Mouse (Mus musculus): ENCODE results near the gene Grk1. TPM values are rescaled to one million over a fixed set of nuclear protein-coding genes. Genes with fewer than 3 reads are reported as not detected.

The Grk1 gene
- polyA plus RNA-seq, 1 experiment: not detected

GRCm38 (mm10) chr8:13381630-13382029, 23.3 kb upstream of the Grk1 start:
- H3K27me3 ChIP-seq (ENCODE audit: control insufficient read depth, insufficient read depth, insufficient read length): no peaks in the 10 kb centered on the region

GRCm38 (mm10) chr8:13382536-13382935, 22.3 kb upstream of the Grk1 start:
- H3K79me3 ChIP-seq (ENCODE audit: low read depth): peaks cover 1% of the 10 kb centered on the region
- no peak overlapping the region for H3ac ChIP-seq (ENCODE audit: control insufficient read depth, insufficient read length, low read depth)
- no peak overlapping the region for H3K4me3 ChIP-seq (ENCODE audit: insufficient read depth, poor library complexity, severe bottlenecking)
- H3K27me3 ChIP-seq (ENCODE audit: control insufficient read depth, insufficient read depth, insufficient read length): no peaks in the 10 kb centered on the region
- peaks cover 34% of the 10 kb centered on the region for H3K36me3 ChIP-seq (ENCODE audit: control insufficient read depth, insufficient read depth)
- H3K79me2 ChIP-seq (ENCODE audit: control insufficient read depth, insufficient read depth): no peaks in the 10 kb centered on the region
- TF ChIP-seq CTCF (IDR thresholded peaks at IDR 0.05; ENCODE audit: control insufficient read depth, insufficient read depth, insufficient read length) (no peak), CEBPB (IDR thresholded peaks at IDR 0.05; ENCODE audit: low read depth) (peak; percentile 61), MYOD1 (IDR thresholded peaks at IDR 0.05; ENCODE audit: control insufficient read depth, insufficient read length, low read depth) (peak; percentile 22)

More at GRCm38 (mm10) chr8:13381630-13382029, 23.3 kb upstream of the Grk1 start:
- H3K79me2 ChIP-seq (ENCODE audit: control insufficient read depth, insufficient read depth): no peaks in the 10 kb centered on the region
- H3K79me3 ChIP-seq (ENCODE audit: low read depth): peaks cover 1% of the 10 kb centered on the region
- no peak overlapping the region for H3K4me3 ChIP-seq (ENCODE audit: insufficient read depth, poor library complexity, severe bottlenecking)
- H3ac ChIP-seq (ENCODE audit: control insufficient read depth, insufficient read length, low read depth): no peak overlapping the region
- TF ChIP-seq MYOG (IDR thresholded peaks at IDR 0.05; ENCODE audit: control insufficient read depth, extremely low read depth, insufficient read length) (no peak), FOSL1 (IDR thresholded peaks at IDR 0.05; ENCODE audit: insufficient read depth, low read length, poor library complexity, severe bottlenecking) (no peak), USF1 (IDR thresholded peaks at IDR 0.05; ENCODE audit: low read depth) (no peak), MYOD1 (IDR thresholded peaks at IDR 0.05; ENCODE audit: control insufficient read depth, insufficient read length, low read depth) (no peak), MAX (IDR thresholded peaks at IDR 0.05) (no peak), CEBPB (IDR thresholded peaks at IDR 0.05; ENCODE audit: low read depth) (no peak), CTCF (IDR thresholded peaks at IDR 0.05; ENCODE audit: control insufficient read depth, insufficient read depth, insufficient read length) (no peak)
- H3K36me3 ChIP-seq (ENCODE audit: control insufficient read depth, insufficient read depth): peaks cover 43% of the 10 kb centered on the region

DNA sequence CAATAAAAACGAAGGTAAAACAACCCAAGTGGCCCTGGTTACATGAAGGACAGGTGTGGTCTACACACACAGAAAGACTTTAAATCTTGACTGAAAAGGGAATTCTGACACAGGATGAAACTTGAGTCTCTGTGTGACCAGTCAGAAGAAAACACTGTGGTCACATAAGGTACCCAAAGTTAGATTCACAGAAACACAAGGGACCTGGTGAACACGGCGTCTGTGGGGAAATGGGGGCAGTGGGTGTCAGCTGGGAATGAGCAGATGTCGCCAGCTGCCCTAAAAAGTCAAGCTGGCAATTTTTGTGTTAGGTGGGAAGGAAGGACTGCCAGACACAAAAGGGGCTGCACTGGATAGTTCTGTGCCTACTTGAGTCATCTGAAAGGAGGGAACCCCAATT, 21.9 kb upstream of the Grk1 start:
- Histone ChIP-seq H3ac (ENCODE audit: control insufficient read depth, insufficient read length, low read depth) (no peak overlapping the region), H3K27me3 (ENCODE audit: control insufficient read depth, insufficient read depth, insufficient read length) (no peaks in the 10 kb centered on the region), H3K4me3 (ENCODE audit: insufficient read depth, poor library complexity, severe bottlenecking) (no peak overlapping the region), H3K36me3 (ENCODE audit: control insufficient read depth, insufficient read depth) (peaks cover 31% of the 10 kb centered on the region), H3K79me3 (ENCODE audit: low read depth) (peaks cover 1% of the 10 kb centered on the region), H3K79me2 (ENCODE audit: control insufficient read depth, insufficient read depth) (no peaks in the 10 kb centered on the region)
- TF ChIP-seq CEBPB (IDR thresholded peaks at IDR 0.05; ENCODE audit: low read depth): no peak
- no peak for TF ChIP-seq MYOG (IDR thresholded peaks at IDR 0.05; ENCODE audit: control insufficient read depth, extremely low read depth, insufficient read length)
- no peak for TF ChIP-seq FOSL1 (IDR thresholded peaks at IDR 0.05; ENCODE audit: insufficient read depth, low read length, poor library complexity, severe bottlenecking)
- no peak for TF ChIP-seq MYOD1 (IDR thresholded peaks at IDR 0.05; ENCODE audit: control insufficient read depth, insufficient read length, low read depth)
- TF ChIP-seq USF1 (IDR thresholded peaks at IDR 0.05; ENCODE audit: low read depth): no peak
- TF ChIP-seq CTCF (IDR thresholded peaks at IDR 0.05; ENCODE audit: control insufficient read depth, insufficient read depth, insufficient read length): no peak
- TF ChIP-seq MAX (IDR thresholded peaks at IDR 0.05): no peak

GRCm38 (mm10) chr8:13386366-13386765, 18.5 kb upstream of the Grk1 start:
- H3K79me3 ChIP-seq (ENCODE audit: low read depth): no peaks in the 10 kb centered on the region
- TF ChIP-seq MAX (IDR thresholded peaks at IDR 0.05) (no peak), USF1 (IDR thresholded peaks at IDR 0.05; ENCODE audit: low read depth) (no peak), CEBPB (IDR thresholded peaks at IDR 0.05; ENCODE audit: low read depth) (no peak), CTCF (IDR thresholded peaks at IDR 0.05; ENCODE audit: control insufficient read depth, insufficient read depth, insufficient read length) (no peak), FOSL1 (IDR thresholded peaks at IDR 0.05; ENCODE audit: insufficient read depth, low read length, poor library complexity, severe bottlenecking) (no peak), MYOG (IDR thresholded peaks at IDR 0.05; ENCODE audit: control insufficient read depth, extremely low read depth, insufficient read length) (no peak), MYOD1 (IDR thresholded peaks at IDR 0.05; ENCODE audit: control insufficient read depth, insufficient read length, low read depth) (no peak)
- H3ac ChIP-seq (ENCODE audit: control insufficient read depth, insufficient read length, low read depth): no peak overlapping the region

GRCm38 (mm10) chr8:13387728-13388127, 17.2 kb upstream of the Grk1 start:
- Histone ChIP-seq H3ac (ENCODE audit: control insufficient read depth, insufficient read length, low read depth) (no peak overlapping the region), H3K36me3 (ENCODE audit: control insufficient read depth, insufficient read depth) (no peaks in the 10 kb centered on the region), H3K79me2 (ENCODE audit: control insufficient read depth, insufficient read depth) (no peaks in the 10 kb centered on the region), H3K79me3 (ENCODE audit: low read depth) (no peaks in the 10 kb centered on the region), H3K4me3 (ENCODE audit: insufficient read depth, poor library complexity, severe bottlenecking) (no peak overlapping the region), H3K27me3 (ENCODE audit: control insufficient read depth, insufficient read depth, insufficient read length) (no peaks in the 10 kb centered on the region)
- no peak for TF ChIP-seq MYOD1 (IDR thresholded peaks at IDR 0.05; ENCODE audit: control insufficient read depth, insufficient read length, low read depth)
- no peak for TF ChIP-seq CEBPB (IDR thresholded peaks at IDR 0.05; ENCODE audit: low read depth)
- TF ChIP-seq MAX (IDR thresholded peaks at IDR 0.05): no peak
- TF ChIP-seq MYOG (IDR thresholded peaks at IDR 0.05; ENCODE audit: control insufficient read depth, extremely low read depth, insufficient read length): no peak
- TF ChIP-seq FOSL1 (IDR thresholded peaks at IDR 0.05; ENCODE audit: insufficient read depth, low read length, poor library complexity, severe bottlenecking): no peak
- TF ChIP-seq CTCF (IDR thresholded peaks at IDR 0.05; ENCODE audit: control insufficient read depth, insufficient read depth, insufficient read length): no peak
- no peak for TF ChIP-seq USF1 (IDR thresholded peaks at IDR 0.05; ENCODE audit: low read depth)

More at GRCm38 (mm10) chr8:13386366-13386765, 18.5 kb upstream of the Grk1 start:
- Histone ChIP-seq H3K27me3 (ENCODE audit: control insufficient read depth, insufficient read depth, insufficient read length) (no peaks in the 10 kb centered on the region), H3K36me3 (ENCODE audit: control insufficient read depth, insufficient read depth) (peaks cover 8% of the 10 kb centered on the region), H3K4me3 (ENCODE audit: insufficient read depth, poor library complexity, severe bottlenecking) (no peak overlapping the region), H3K79me2 (ENCODE audit: control insufficient read depth, insufficient read depth) (no peaks in the 10 kb centered on the region)

DNA sequence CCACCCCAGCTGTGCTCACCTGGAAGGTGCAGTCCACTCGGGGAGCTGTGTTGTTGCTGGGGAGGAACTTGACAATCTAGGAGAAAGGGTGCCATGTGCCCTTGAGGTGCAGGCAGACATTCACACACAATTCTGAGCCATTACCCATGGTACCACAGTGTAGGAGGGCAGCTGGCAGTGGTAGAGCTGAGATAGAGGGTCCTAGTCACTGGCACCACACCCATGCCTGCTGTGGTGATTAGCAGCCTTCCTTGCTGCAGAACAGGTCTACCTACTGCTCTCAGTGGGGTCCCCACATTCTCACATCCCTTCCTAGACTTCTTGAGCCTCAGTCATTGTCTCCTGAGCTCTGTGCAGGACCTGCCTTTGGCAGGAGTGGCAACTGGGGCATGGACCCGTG, 16.1 kb upstream of the Grk1 start:
- Histone ChIP-seq H3K4me3 (ENCODE audit: insufficient read depth, poor library complexity, severe bottlenecking) (no peak overlapping the region), H3K36me3 (ENCODE audit: control insufficient read depth, insufficient read depth) (no peaks in the 10 kb centered on the region), H3K27me3 (ENCODE audit: control insufficient read depth, insufficient read depth, insufficient read length) (no peaks in the 10 kb centered on the region), H3K79me2 (ENCODE audit: control insufficient read depth, insufficient read depth) (no peaks in the 10 kb centered on the region), H3K79me3 (ENCODE audit: low read depth) (no peaks in the 10 kb centered on the region), H3ac (ENCODE audit: control insufficient read depth, insufficient read length, low read depth) (no peak overlapping the region)
- TF ChIP-seq MAX (IDR thresholded peaks at IDR 0.05) (no peak), CTCF (IDR thresholded peaks at IDR 0.05; ENCODE audit: control insufficient read depth, insufficient read depth, insufficient read length) (no peak), MYOD1 (IDR thresholded peaks at IDR 0.05; ENCODE audit: control insufficient read depth, insufficient read length, low read depth) (no peak), MYOG (IDR thresholded peaks at IDR 0.05; ENCODE audit: control insufficient read depth, extremely low read depth, insufficient read length) (no peak), USF1 (IDR thresholded peaks at IDR 0.05; ENCODE audit: low read depth) (no peak), CEBPB (IDR thresholded peaks at IDR 0.05; ENCODE audit: low read depth) (no peak), FOSL1 (IDR thresholded peaks at IDR 0.05; ENCODE audit: insufficient read depth, low read length, poor library complexity, severe bottlenecking) (no peak)
